Mouse (Mus musculus) brain, embryonic 14.5 days (tissue): ENCODE data around the gene Tbxas1.

Experiments
- CTCF ChIP-seq: fragments of 200-500 bp; IDR thresholded peaks from 2 replicates; pipeline ENCODE4 v1.5.1; 2012; ENCODE audit warnings: inconsistent platforms, mild to moderate bottlenecking, moderate library complexity, borderline replicate concordance; ENCODE audit not compliant: insufficient read depth, insufficient read length; ENCODE audit errors: extremely low read depth
- POLR2A ChIP-seq: fragments of 200-500 bp; IDR thresholded peaks from 2 replicates; pipeline ENCODE4 v1.6.1; 2012; ENCODE audit warnings: mild to moderate bottlenecking, inconsistent platforms, borderline replicate concordance; ENCODE audit not compliant: poor library complexity, insufficient read depth, insufficient read length, severe bottlenecking; ENCODE audit errors: extremely low read depth

GRCm38 (mm10) chr6:38889156-38889555, 14.0 kb downstream of the Tbxas1 start:
- TF ChIP-seq CTCF (no peak), POLR2A (no peak)
